Mouse (Mus musculus): Measurements from ENCODE around the gene Cfap65. TPM values are rescaled to one million over a fixed set of nuclear protein-coding genes. Genes with fewer than 3 reads are reported as not detected.
A peak's percentile ranks its signal among the peaks of the same experiment; 100 is the strongest.

Gene Cfap65
- polyA plus RNA-seq, 1 experiment from 2014 or later = 0.08 TPM

- DNase-seq (ENCODE audit: low spot score) = no peak
- peak overlapping the region; percentile 60 for H3K27ac ChIP-seq
Observed at GRCm38 (mm10) chr1:74950576-74951490, 15.4 kb upstream of the Cfap65 start.

GRCm38 (mm10) chr1:74950066-74950465 is 14.7 kb upstream of the Cfap65 start:
- peak overlapping the region; percentile 42 for H3K4me3 ChIP-seq (replicated peaks; ENCODE audit: low read depth, low read length)
- peaks cover 72% of the 10 kb centered on the region for H3K27me3 ChIP-seq (ENCODE audit: insufficient read depth, low read length)
- H3K9ac ChIP-seq (ENCODE audit: low read depth, low read length) = peak overlapping the region; percentile 45; the same call in 1 of the 2 replicates
- H3K36me3 ChIP-seq (ENCODE audit: insufficient read depth, low read length) = no peaks in the 10 kb centered on the region
- no peak; the same call in 1 of the 2 replicates for TF ChIP-seq CTCF (IDR thresholded peaks at IDR 0.05; ENCODE audit: low read depth)
- ATAC-seq (replicated peaks; ENCODE audit: low FRiP score, low read depth) = no peak
- H3K9me3 ChIP-seq (replicated peaks; ENCODE audit: low read length) = no peaks in the 10 kb centered on the region
- peak overlapping the region; percentile 60 for H3K27ac ChIP-seq
- peak overlapping the region; percentile 63 for H3K4me2 ChIP-seq (ENCODE audit: low read length)
- 1% methylated on average over 16 of the region's 16 CpGs for WGBS
- no peak for DNase-seq (ENCODE audit: low spot score)
- H3K4me1 ChIP-seq (replicated peaks; ENCODE audit: insufficient read depth, low read length) = peaks cover 17% of the 10 kb centered on the region; the same call in 1 of the 2 replicates

More at GRCm38 (mm10) chr1:74950576-74951490, 15.4 kb upstream of the Cfap65 start:
- Histone ChIP-seq H3K4me1 (replicated peaks; ENCODE audit: insufficient read depth, low read length) (peaks cover 17% of the 10 kb centered on the region; the same call in 1 of the 2 replicates), H3K4me3 (replicated peaks; ENCODE audit: low read depth, low read length) (peak overlapping the region; percentile 42), H3K36me3 (ENCODE audit: insufficient read depth, low read length) (no peaks in the 10 kb centered on the region), H3K9ac (ENCODE audit: low read depth, low read length) (peak overlapping the region; percentile 45), H3K9me3 (replicated peaks; ENCODE audit: low read length) (no peaks in the 10 kb centered on the region), H3K27me3 (ENCODE audit: insufficient read depth, low read length) (peaks cover 78% of the 10 kb centered on the region), H3K4me2 (ENCODE audit: low read length) (peak overlapping the region; percentile 63)
- 2% methylated on average over 83 of the region's 84 CpGs for WGBS
- no peak for ATAC-seq (replicated peaks; ENCODE audit: low FRiP score, low read depth)
- TF ChIP-seq CTCF (IDR thresholded peaks at IDR 0.05; ENCODE audit: low read depth) = no peak

GRCm38 (mm10) chr1:74949666-74950050 is 14.3 kb upstream of the Cfap65 start:
- ATAC-seq (replicated peaks; ENCODE audit: low FRiP score, low read depth) = peak; percentile 81
- Histone ChIP-seq H3K4me1 (replicated peaks; ENCODE audit: insufficient read depth, low read length) (peaks cover 17% of the 10 kb centered on the region; the same call in 1 of the 2 replicates), H3K9me3 (replicated peaks; ENCODE audit: low read length) (no peaks in the 10 kb centered on the region), H3K9ac (ENCODE audit: low read depth, low read length) (peak overlapping the region; percentile 45; the same call in 1 of the 2 replicates), H3K36me3 (ENCODE audit: insufficient read depth, low read length) (no peaks in the 10 kb centered on the region), H3K27ac (peak overlapping the region; percentile 60), H3K4me3 (replicated peaks; ENCODE audit: low read depth, low read length) (peak overlapping the region; percentile 42), H3K4me2 (ENCODE audit: low read length) (peak overlapping the region; percentile 63), H3K27me3 (ENCODE audit: insufficient read depth, low read length) (peaks cover 68% of the 10 kb centered on the region)
- DNase-seq (ENCODE audit: low spot score) = peak; percentile 46
- no peak for TF ChIP-seq CTCF (IDR thresholded peaks at IDR 0.05; ENCODE audit: low read depth)
- WGBS = 2% methylated on average over 24 of the region's 24 CpGs

- Histone ChIP-seq H3K4me1 (replicated peaks; ENCODE audit: insufficient read depth, low read length) (peaks cover 17% of the 10 kb centered on the region; the same call in 1 of the 2 replicates), H3K9me3 (replicated peaks; ENCODE audit: low read length) (no peaks in the 10 kb centered on the region), H3K9ac (ENCODE audit: low read depth, low read length) (no peak overlapping the region), H3K27me3 (ENCODE audit: insufficient read depth, low read length) (peaks cover 67% of the 10 kb centered on the region), H3K27ac (peak overlapping the region; percentile 31; the same call in 1 of the 2 replicates), H3K36me3 (ENCODE audit: insufficient read depth, low read length) (no peaks in the 10 kb centered on the region), H3K4me2 (ENCODE audit: low read length) (peak overlapping the region; percentile 63), H3K4me3 (replicated peaks; ENCODE audit: low read depth, low read length) (peak overlapping the region; percentile 42; the same call in 1 of the 2 replicates)
- ATAC-seq (replicated peaks; ENCODE audit: low FRiP score, low read depth) = peak; percentile 48; the same call in 1 of the 2 replicates
- peak; percentile 81 for TF ChIP-seq CTCF (IDR thresholded peaks at IDR 0.05; ENCODE audit: low read depth)
- peak; percentile 51 for DNase-seq (ENCODE audit: low spot score)
- WGBS = 2% methylated on average over 20 of the region's 20 CpGs
Observed at GRCm38 (mm10) chr1:74948784-74949665, 13.6 kb upstream of the Cfap65 start.

GRCm38 (mm10) chr1:74947986-74948670 is 12.7 kb upstream of the Cfap65 start:
- peak overlapping the region; percentile 63 for H3K4me2 ChIP-seq (ENCODE audit: low read length)
- no peaks in the 10 kb centered on the region for H3K36me3 ChIP-seq (ENCODE audit: insufficient read depth, low read length)
- ATAC-seq (replicated peaks; ENCODE audit: low FRiP score, low read depth) (no peak), DNase-seq (ENCODE audit: low spot score) (peak; percentile 56)
- peaks cover 17% of the 10 kb centered on the region; the same call in 1 of the 2 replicates for H3K4me1 ChIP-seq (replicated peaks; ENCODE audit: insufficient read depth, low read length)
- H3K27ac ChIP-seq = no peak overlapping the region
- 2% methylated on average over 41 of the region's 41 CpGs for WGBS
- H3K4me3 ChIP-seq (replicated peaks; ENCODE audit: low read depth, low read length) = peak overlapping the region; percentile 21
- peaks cover 58% of the 10 kb centered on the region for H3K27me3 ChIP-seq (ENCODE audit: insufficient read depth, low read length)
- no peak overlapping the region; the same call in 1 of the 2 replicates for H3K9ac ChIP-seq (ENCODE audit: low read depth, low read length)
- H3K9me3 ChIP-seq (replicated peaks; ENCODE audit: low read length) = no peaks in the 10 kb centered on the region
- no peak for TF ChIP-seq CTCF (IDR thresholded peaks at IDR 0.05; ENCODE audit: low read depth)

Measured in kidney, postnatal 0 days (tissue).